Mouse (Mus musculus) neutrophil, adult 59 days (primary cell): ENCODE results near the gene Olfr1420. TPM values are rescaled to one million over a fixed set of nuclear protein-coding genes. Genes with fewer than 3 reads are reported as not detected.

Source experiments
- total RNA-seq, 2 experiments: library from RNA; stranded (reverse); gene quantifications; 1 replicate in 1 of 2; 2 replicates in 1 of 2; pipeline ENCODE4 v1.2.4; 2023

Gene Olfr1420
- not detected for total RNA-seq

GRCm38 (mm10) chr19:11886265-11886664 is at the start of gene Olfr1420:
Gene Olfr1420, plus strand, starts transcription at chr19:11886565.

GRCm38 (mm10) chr19:11839119-11839518 is 47.2 kb upstream of the Olfr1420 start, which contains the start of gene Olfr1417:
Gene Olfr1417, minus strand, starts transcription at chr19:11839219.

GRCm38 (mm10) chr19:11860966-11861365 is 25.4 kb upstream of the Olfr1420 start, which contains the start of gene Olfr1418:
Gene Olfr1418, minus strand, starts transcription at chr19:11861066.

GRCm38 (mm10) chr19:11875006-11875405 is 11.4 kb upstream of the Olfr1420 start, which contains the start of gene Olfr1419:
Gene Olfr1419, minus strand, starts transcription at chr19:11875106.

GRCm38 (mm10) chr19:11912037-11912532 is 25.7 kb downstream of the Olfr1420 start, which contains the start of gene Patl1:
Gene Patl1, plus strand, starts transcription at chr19:11912399.

Other genes starting within 250 kb of the Olfr1420 start
- 10 to 100 TPM; 81.0 to 87.7 TPM for gene Ms4a3, start 245.7 kb upstream of the Olfr1420 start, total RNA-seq
- gene Oosp2, start 226.0 kb upstream of the Olfr1420 start, total RNA-seq: not detected
- under 1 TPM in 1 of 2 experiments, not detected in 1; 0.88 TPM for gene Oosp1, start 195.4 kb upstream of the Olfr1420 start, total RNA-seq
- gene Oosp3, start 189.5 kb upstream of the Olfr1420 start, total RNA-seq: not detected
- not detected for gene Gif, start 139.0 kb upstream of the Olfr1420 start, total RNA-seq
- gene Mrpl16, start 116.2 kb upstream of the Olfr1420 start, total RNA-seq: 10 to 100 TPM; 16.3 to 16.5 TPM
- 10 to 100 TPM; 15.2 to 19.7 TPM for gene Stx3, start 67.2 kb upstream of the Olfr1420 start, total RNA-seq
- not detected for gene Olfr1417, start 47.3 kb upstream of the Olfr1420 start, total RNA-seq
- gene Olfr1418, start 25.5 kb upstream of the Olfr1420 start, total RNA-seq: not detected
- gene Olfr1419, start 11.5 kb upstream of the Olfr1420 start, total RNA-seq: not detected
- gene Patl1, start 25.8 kb downstream of the Olfr1420 start, total RNA-seq: 10 to 100 TPM; 30.7 to 37.8 TPM
- gene Osbp, start 79.4 kb downstream of the Olfr1420 start, total RNA-seq: 10 to 100 TPM; 40.7 to 41.3 TPM
- gene Olfr1423, start 154.8 kb downstream of the Olfr1420 start, total RNA-seq: not detected
- not detected for gene Olfr1424, start 176.1 kb downstream of the Olfr1420 start, total RNA-seq
- not detected for gene Olfr1425, start 191.2 kb downstream of the Olfr1420 start, total RNA-seq
- gene Olfr1426, start 205.4 kb downstream of the Olfr1420 start, total RNA-seq: not detected
- not detected for gene Olfr1427, start 216.8 kb downstream of the Olfr1420 start, total RNA-seq
- gene Olfr1428, start 229.3 kb downstream of the Olfr1420 start, total RNA-seq: not detected
- gene Olfr76, start 236.6 kb downstream of the Olfr1420 start, total RNA-seq: not detected